In the genomic region with DNA sequence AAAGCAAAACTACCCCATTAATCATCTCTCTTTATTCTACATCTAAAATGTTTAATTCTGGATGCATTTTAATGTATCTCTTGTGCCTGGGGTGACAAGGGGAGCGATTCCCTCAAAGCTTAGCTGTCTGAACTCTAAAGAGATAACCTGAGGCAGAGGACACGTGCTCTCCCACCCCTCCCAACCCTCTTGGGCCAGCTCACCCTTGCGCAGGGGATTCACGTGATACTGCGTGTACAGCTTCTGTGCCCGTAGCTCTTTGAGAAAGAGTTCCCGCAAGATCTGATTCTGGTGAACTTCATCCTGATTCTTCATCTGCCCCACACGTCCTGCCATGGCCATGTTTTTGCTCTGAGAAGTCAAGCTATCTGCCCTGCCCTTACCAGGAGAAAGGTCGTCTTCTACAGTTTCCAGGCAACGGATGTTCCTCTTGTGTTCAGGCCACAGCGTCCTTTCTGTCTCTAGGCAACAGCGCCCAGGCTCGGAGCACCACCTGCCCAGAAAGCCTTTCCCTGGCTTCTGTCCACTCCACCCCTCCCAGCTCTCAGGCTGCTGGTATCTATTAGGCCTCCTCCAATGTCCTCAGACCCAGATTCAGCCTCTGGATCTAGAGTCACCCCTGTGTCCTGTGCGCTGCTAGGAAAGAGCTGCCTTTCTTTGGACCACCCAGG, we compare ENCODE assay signal across 9 mouse cellular contexts. TPM values are rescaled to one million over a fixed set of nuclear protein-coding genes. Genes with fewer than 3 reads are reported as not detected.
DNase-seq lines count a peak whose midpoint lies in the region; ATAC-seq and TF ChIP-seq lines count a peak whose summit lies in the region.
"Had no signal": no experiment of that assay in that cellular context is flagged by ENCODE, and none has a peak within 500 bp of the region (broad histone marks: within the 10 kb centered on the region; RNA-seq: fewer than 3 reads in every experiment).

A gene (minus strand): TSS at position 403 of the 671 bp plus-strand sequence.

- 26% methylated on average over 14 of the region's 14 CpGs for WGBS in embryonic facial prominence, embryonic 14.5 days
- WGBS in hindbrain, embryonic 15.5 days, result 23% methylated on average over 14 of the region's 14 CpGs
- 23% methylated on average over 14 of the region's 14 CpGs for WGBS in midbrain, postnatal 0 days

- DNase-seq in left cerebral cortex, postnatal 25 days (ENCODE audit: low spot score in 2 of 2), result peak; percentile 19
- no peak for DNase-seq in left cerebral cortex, adult 11 months (ENCODE audit: low spot score)
- peak; percentile 60 for DNase-seq in adipocyte (ENCODE audit: low spot score)
- DNase-seq in embryonic facial prominence, embryonic 14.5 days (ENCODE audit: low spot score), result peak; percentile 36
- DNase-seq in midbrain, postnatal 0 days (ENCODE audit: low spot score), result peak; percentile 73
- DNase-seq in c-Kit-positive CD71-positive TER-119-positive erythroid progenitor cells, embryonic 14.5 days (ENCODE audit: low spot score), result no peak

- no peaks in the 10 kb centered on the region for H3K9me3 ChIP-seq in embryonic facial prominence, embryonic 14.5 days (ENCODE audit: control insufficient read depth, low read length)
- H3K9me3 ChIP-seq in hindbrain, embryonic 15.5 days, result no peaks in the 10 kb centered on the region
- no peaks in the 10 kb centered on the region for H3K9me3 ChIP-seq in midbrain, postnatal 0 days (ENCODE audit: low read length)

- no peaks in the 10 kb centered on the region for H3K4me1 ChIP-seq in embryonic facial prominence, embryonic 14.5 days (ENCODE audit: control insufficient read depth, insufficient read depth, low read length)
- H3K4me1 ChIP-seq in hindbrain, embryonic 15.5 days (replicated peaks), result peaks cover 12% of the 10 kb centered on the region
- peaks cover 4% of the 10 kb centered on the region; the same call in 1 of the 2 replicates for H3K4me1 ChIP-seq in midbrain, postnatal 0 days (ENCODE audit: insufficient read depth, low read length)

- no peak for TF ChIP-seq CTCF in midbrain, postnatal 0 days (IDR thresholded peaks at IDR 0.05)

- H3K9ac ChIP-seq in embryonic facial prominence, embryonic 14.5 days (ENCODE audit: low read depth, low read length), result no peak within 1 kb of the TSS
- peak within 1 kb of the TSS; percentile 16; the same call in 1 of the 2 replicates for H3K9ac ChIP-seq in hindbrain, embryonic 15.5 days
- H3K9ac ChIP-seq in midbrain, postnatal 0 days (replicated peaks; ENCODE audit: low read length, poor library complexity, severe bottlenecking), result 0 out of 2 replicates have a peak within 1 kb of the TSS, but pooled peaks have one; percentile 19
- H3K9ac ChIP-seq: liver, embryonic 14.5 days had no signal

- H3K27ac ChIP-seq in embryonic facial prominence, embryonic 14.5 days (replicated peaks; ENCODE audit: low read depth, low read length), result no peak within 1 kb of the TSS
- H3K27ac ChIP-seq in hindbrain, embryonic 15.5 days (replicated peaks), result no peak within 1 kb of the TSS
- H3K27ac ChIP-seq in midbrain, postnatal 0 days (ENCODE audit: low read depth, low read length), result no peak within 1 kb of the TSS
- H3K27ac ChIP-seq: liver, embryonic 14.5 days had no signal

- peak; percentile 62; the same call in 1 of the 2 replicates for ATAC-seq in embryonic facial prominence, embryonic 14.5 days (ENCODE audit: low read depth)
- ATAC-seq in hindbrain, embryonic 15.5 days (ENCODE audit: low FRiP score, low read depth), result peak; percentile 78
- peak; percentile 71 for ATAC-seq in midbrain, postnatal 0 days (ENCODE audit: low FRiP score)
- ATAC-seq in activated CD4-positive, CD25-positive, alpha-beta regulatory T cell, adult 4 months, result no peak

- no peaks in the 10 kb centered on the region for H3K36me3 ChIP-seq in embryonic facial prominence, embryonic 14.5 days (ENCODE audit: control insufficient read depth, insufficient read depth, low read length)
- no peaks in the 10 kb centered on the region for H3K36me3 ChIP-seq in hindbrain, embryonic 15.5 days
- no peaks in the 10 kb centered on the region for H3K36me3 ChIP-seq in midbrain, postnatal 0 days (ENCODE audit: insufficient read depth, low read length)

- 0 out of 2 replicates have a peak within 1 kb of the TSS, but pooled peaks have one; percentile 10 for H3K4me2 ChIP-seq in embryonic facial prominence, embryonic 14.5 days (ENCODE audit: low read depth, low read length)
- peak within 1 kb of the TSS; percentile 42 for H3K4me2 ChIP-seq in hindbrain, embryonic 15.5 days
- H3K4me2 ChIP-seq in midbrain, postnatal 0 days (ENCODE audit: low read depth, low read length, poor library complexity, severe bottlenecking), result peak within 1 kb of the TSS; percentile 36

- H3K4me3 ChIP-seq in embryonic facial prominence, embryonic 14.5 days (ENCODE audit: low read depth, low read length), result no peak within 1 kb of the TSS
- peak within 1 kb of the TSS; percentile 14; the same call in 1 of the 2 replicates for H3K4me3 ChIP-seq in hindbrain, embryonic 15.5 days
- H3K4me3 ChIP-seq in midbrain, postnatal 0 days (ENCODE audit: low read depth, low read length), result no peak within 1 kb of the TSS

- no peaks in the 10 kb centered on the region for H3K27me3 ChIP-seq in embryonic facial prominence, embryonic 14.5 days (replicated peaks; ENCODE audit: control insufficient read depth, insufficient read depth, low read length)
- no peaks in the 10 kb centered on the region for H3K27me3 ChIP-seq in hindbrain, embryonic 15.5 days
- H3K27me3 ChIP-seq in midbrain, postnatal 0 days (ENCODE audit: insufficient read depth, low read length), result no peaks in the 10 kb centered on the region

- intact Hi-C loops in left cerebral cortex, postnatal 25 days (cut with DNase I), result no loop called here

RNA-seq across cellular contexts. Expression of the gene that starts here (rescaled TPM):
- total RNA-seq in left cerebral cortex, postnatal 25 days (2021), result 1 to 10 TPM; 1.2 to 3.0 TPM
- polyA plus RNA-seq in embryonic facial prominence, embryonic 14.5 days (2014; fragmentation: Nextera tagmentation; extraction: Ambion mirVana), result 1.7 and 5.7 TPM in 2 replicates
- 9.9 and 10.7 TPM in 2 replicates for polyA plus RNA-seq in hindbrain, embryonic 15.5 days (2015; fragmentation: Nextera tagmentation; extraction: Ambion mirVana)
- 2.6 and 3.1 TPM in 2 replicates for total RNA-seq in midbrain, postnatal 0 days (2014; rRNA removed)
- 17.3 and 17.7 TPM in 2 replicates for polyA plus RNA-seq in midbrain, postnatal 0 days (2015; fragmentation: Nextera tagmentation; extraction: Ambion mirVana)
- polyA plus RNA-seq in activated CD4-positive, CD25-positive, alpha-beta regulatory T cell, adult 4 months (2017; shearing (Covaris generic)), result not detected
- polyA plus RNA-seq: liver, embryonic 14.5 days had no signal

Comparison
In these comparisons a context has a peak if more than half of its experiments do, and no peak if none do; other contexts are left out.
1. DNase-seq: peak in left cerebral cortex, postnatal 25 days (2 of 2), adipocyte (single experiment), embryonic facial prominence, embryonic 14.5 days (single experiment) and midbrain, postnatal 0 days (single experiment); none in left cerebral cortex, adult 11 months (single experiment) and c-Kit-positive CD71-positive TER-119-positive erythroid progenitor cells, embryonic 14.5 days (single experiment).
2. Peak in every context shown above with its lines, with median percentiles within 50 percentile points of each other: H3K4me2 ChIP-seq.